ENCODE assay signal across 17 mouse cellular contexts in genomic region chr11:118216468-118216867, GRCm38 (mm10). TPM values are rescaled to one million over a fixed set of nuclear protein-coding genes. Genes with fewer than 3 reads are reported as not detected.
DNase-seq lines count a peak whose midpoint lies in the region; ATAC-seq and TF ChIP-seq lines count a peak whose summit lies in the region.
"Had no signal": no experiment of that assay in that cellular context is flagged by ENCODE, and none has a peak within 500 bp of the region (broad histone marks: within the 10 kb centered on the region; RNA-seq: fewer than 3 reads in every experiment).

No protein-coding gene starts in this region.

- H3K27ac ChIP-seq in heart, adult 2 months: peak overlapping the region; percentile 75
- peak overlapping the region; percentile 28; the same call in 1 of the 2 replicates for H3K27ac ChIP-seq in layer of hippocampus, adult 2 months
- H3K27ac ChIP-seq in embryonic fibroblast, embryonic 13.5 days (ENCODE audit: insufficient read depth, low read length): peak overlapping the region; percentile 76
- peak overlapping the region; percentile 36; the same call in 1 of the 2 replicates for H3K27ac ChIP-seq in stomach, embryonic 14.5 days (ENCODE audit: low read length)
- H3K27ac ChIP-seq: embryonic facial prominence, embryonic 13.5 days; lung, embryonic 15.5 days; midbrain, embryonic 12.5 days had no signal

- peaks cover 9% of the 10 kb centered on the region; the same call in 1 of the 2 replicates for H3K79me2 ChIP-seq in heart, adult 2 months (replicated peaks; ENCODE audit: control insufficient read depth, insufficient read depth, low read length)

- no peak overlapping the region for H3K4me2 ChIP-seq in stomach, embryonic 14.5 days (replicated peaks; ENCODE audit: low read depth, low read length)
- H3K4me2 ChIP-seq: embryonic facial prominence, embryonic 13.5 days; lung, embryonic 15.5 days; midbrain, embryonic 12.5 days had no signal

- H3K27me3 ChIP-seq in heart, adult 2 months (ENCODE audit: control insufficient read depth, insufficient read depth, low read length): no peaks in the 10 kb centered on the region
- H3K27me3 ChIP-seq in stomach, embryonic 14.5 days (ENCODE audit: control insufficient read depth, insufficient read depth, low read length): no peaks in the 10 kb centered on the region
- H3K27me3 ChIP-seq: embryonic facial prominence, embryonic 13.5 days; lung, embryonic 15.5 days; midbrain, embryonic 12.5 days had no signal

- H3K36me3 ChIP-seq in heart, adult 2 months (ENCODE audit: control insufficient read depth, insufficient read depth, low read length): peaks cover 15% of the 10 kb centered on the region
- no peaks in the 10 kb centered on the region for H3K36me3 ChIP-seq in stomach, embryonic 14.5 days (ENCODE audit: control insufficient read depth, insufficient read depth, low read length)
- H3K36me3 ChIP-seq: embryonic facial prominence, embryonic 13.5 days; lung, embryonic 15.5 days; midbrain, embryonic 12.5 days had no signal

- TF ChIP-seq POLR2A in heart, adult 2 months (IDR thresholded peaks at IDR 0.05; ENCODE audit: insufficient read depth, low read depth, low read length): no peak
- no peak for TF ChIP-seq POLR2A in embryonic fibroblast, embryonic 13.5 days (IDR thresholded peaks at IDR 0.05; ENCODE audit: low read depth, low read length)
- TF ChIP-seq POLR2A in lung, adult 2 months (IDR thresholded peaks at IDR 0.05; ENCODE audit: borderline replicate concordance, extremely low read depth, low read depth, low read length): no peak

- peak in 1 of 2 experiments; percentile 50 for DNase-seq in heart, adult 2 months
- no peak for DNase-seq in heart, adult 8-10 months (ENCODE audit: low spot score)
- DNase-seq in layer of hippocampus, adult 2 months (ENCODE audit: low spot score in 2 of 2): no peak
- DNase-seq in layer of hippocampus, adult 9-10 months (ENCODE audit: low spot score): no peak
- DNase-seq in lung, adult 2 months: no peak
- DNase-seq: cerebellum, adult 11-12 months; forebrain, postnatal 0 days; gastrocnemius, postnatal 10 days; kidney, adult 18-20 months; kidney, postnatal 14 days; thymus, postnatal 25 days had no signal

- ATAC-seq in stomach, embryonic 14.5 days (ENCODE audit: insufficient number of reproducible peaks, insufficient read depth, low FRiP score, low read depth): no peak
- ATAC-seq: forebrain, postnatal 0 days; hindbrain, embryonic 16.5 days had no signal

- peak; percentile 76 for TF ChIP-seq EP300 in heart, adult 2 months (IDR thresholded peaks at IDR 0.05; ENCODE audit: insufficient read depth, low read depth, low read length)

- peaks cover 42% of the 10 kb centered on the region for H3K4me1 ChIP-seq in heart, adult 2 months (ENCODE audit: control insufficient read depth, insufficient read depth, low read length)
- H3K4me1 ChIP-seq in embryonic fibroblast, embryonic 13.5 days (ENCODE audit: control insufficient read depth, insufficient read depth, low read length): peaks cover 23% of the 10 kb centered on the region
- H3K4me1 ChIP-seq in stomach, embryonic 14.5 days (ENCODE audit: control insufficient read depth, insufficient read depth, low read length): peaks cover 16% of the 10 kb centered on the region
- peaks cover 30% of the 10 kb centered on the region for H3K4me1 ChIP-seq in lung, adult 2 months (ENCODE audit: control insufficient read depth, insufficient read depth, low read length)

- no peak overlapping the region for H3K4me3 ChIP-seq in heart, adult 2 months
- no peak overlapping the region for H3K4me3 ChIP-seq in layer of hippocampus, adult 2 months
- no peak overlapping the region for H3K4me3 ChIP-seq in embryonic fibroblast, embryonic 13.5 days (ENCODE audit: insufficient read depth, low read length)
- no peak overlapping the region for H3K4me3 ChIP-seq in stomach, embryonic 14.5 days (ENCODE audit: low read depth, low read length)
- no peak overlapping the region for H3K4me3 ChIP-seq in lung, adult 2 months (replicated peaks; ENCODE audit: extremely low read depth, low read depth, low read length)
- H3K4me3 ChIP-seq: embryonic facial prominence, embryonic 13.5 days; lung, embryonic 15.5 days; midbrain, embryonic 12.5 days had no signal

- H3K9me3 ChIP-seq in stomach, embryonic 14.5 days (ENCODE audit: control insufficient read depth, low read depth, low read length): no peaks in the 10 kb centered on the region
- H3K9me3 ChIP-seq: embryonic facial prominence, embryonic 13.5 days; lung, embryonic 15.5 days; midbrain, embryonic 12.5 days had no signal

- TF ChIP-seq CTCF in heart, adult 2 months (IDR thresholded peaks at IDR 0.05): no peak
- TF ChIP-seq CTCF in layer of hippocampus, adult 2 months (conservative IDR thresholded peaks at IDR 0.05): no peak
- no peak for TF ChIP-seq CTCF in embryonic fibroblast, embryonic 13.5 days (IDR thresholded peaks at IDR 0.05; ENCODE audit: borderline replicate concordance, insufficient read depth, low read length)
- TF ChIP-seq CTCF in lung, adult 2 months (IDR thresholded peaks at IDR 0.05; ENCODE audit: insufficient read depth, low read length): no peak

- intact Hi-C loops in heart, adult 2 months (cut with DNase I): loop anchor here (5.0 to 10.0 kb wide), 2 partner anchors 34 to 262 kb away; no protein-coding TSS in a partner anchor

- 10% methylated on average over 6 of the region's 6 CpGs for WGBS in heart, adult 2 months
- 69% methylated on average over 6 of the region's 6 CpGs for WGBS in stomach, embryonic 14.5 days
- 37% methylated on average over 6 of the region's 6 CpGs for whole genome bisulfite sequencing in lung, adult 2 months

- H3K9ac ChIP-seq in heart, adult 2 months (ENCODE audit: low read depth, low read length): peak overlapping the region; percentile 13; the same call in 1 of the 2 replicates
- H3K9ac ChIP-seq in stomach, embryonic 14.5 days (replicated peaks; ENCODE audit: low read depth, low read length): no peak overlapping the region
- H3K9ac ChIP-seq: embryonic facial prominence, embryonic 13.5 days; forebrain, postnatal 0 days; lung, embryonic 15.5 days; midbrain, embryonic 12.5 days had no signal

RNA-seq across cellular contexts. Expression of gene Cyth1, which starts 31.9 kb away (rescaled TPM):
- 10 to 100 TPM; 54.1 to 56.0 TPM for total RNA-seq in heart, adult 2 months (2021)
- polyA plus RNA-seq in heart, adult 2 months (2012; rRNA removed): 30.7 and 39.6 TPM in 2 replicates
- total RNA-seq in heart, adult 8-10 months (2022): 10 to 100 TPM; 34.5 to 56.9 (median 50.9) TPM
- total RNA-seq in layer of hippocampus, adult 2 months (2021): 100 to 1,000 TPM; 101 to 108 TPM
- polyA plus RNA-seq in embryonic fibroblast, embryonic 13.5 days (2011; ENCODE audit: insufficient read length, low read depth, missing spikeins): 11.8 and 12.6 TPM in 2 replicates
- polyA plus RNA-seq in stomach, embryonic 14.5 days (2014; fragmentation: Nextera tagmentation; extraction: Ambion mirVana): 10.6 and 10.8 TPM in 2 replicates
- 23.1 and 24.0 TPM in 2 replicates for polyA plus RNA-seq in lung, adult 2 months (2012; rRNA removed)
